Mouse (Mus musculus): Measurements from ENCODE around the gene St3gal6. TPM values are rescaled to one million over a fixed set of nuclear protein-coding genes. Genes with fewer than 3 reads are reported as not detected.

Gene St3gal6
- total and polyA plus RNA-seq, 3 experiments: 4.0 to 8.9 TPM; not detected in 1

Other genes with a start within 250 kb of the St3gal6 start
- gene Dcbld2, start 115.8 kb downstream of the St3gal6 start, total RNA-seq (2012; rRNA removed): 3.0 and 3.5 TPM in 2 replicates
- 1 to 10 TPM in 1 of 2 experiments, not detected in 1; 9.4 TPM for gene Dcbld2, start 115.8 kb downstream of the St3gal6 start, polyA plus RNA-seq (2012; ENCODE audit: insufficient read depth in 1 of 2, insufficient read length in 2 of 2, low read depth in 1 of 2, low replicate concordance in 2 of 2, missing spikeins in 1 of 2)
- gene Gm813, start 92.7 kb upstream of the St3gal6 start, total RNA-seq (2012; rRNA removed): not detected in 2 replicates
- not detected for gene Gm813, start 92.7 kb upstream of the St3gal6 start, polyA plus RNA-seq (2012; ENCODE audit: insufficient read depth in 1 of 2, insufficient read length in 2 of 2, low read depth in 1 of 2, low replicate concordance in 2 of 2, missing spikeins in 1 of 2)
- 4.3 and 7.5 TPM in 2 replicates for gene E330017A01Rik, start 114.5 kb upstream of the St3gal6 start, total RNA-seq (2012; rRNA removed)
- 1 to 10 TPM in 1 of 2 experiments, not detected in 1; 8.2 TPM for gene E330017A01Rik, start 114.5 kb upstream of the St3gal6 start, polyA plus RNA-seq (2012; ENCODE audit: insufficient read depth in 1 of 2, insufficient read length in 2 of 2, low read depth in 1 of 2, low replicate concordance in 2 of 2, missing spikeins in 1 of 2)
- 159 and 204 TPM in 2 replicates for gene Cpox, start 146.0 kb upstream of the St3gal6 start, total RNA-seq (2012; rRNA removed)
- gene Cpox, start 146.0 kb upstream of the St3gal6 start, polyA plus RNA-seq (2012; ENCODE audit: insufficient read depth in 1 of 2, insufficient read length in 2 of 2, low read depth in 1 of 2, low replicate concordance in 2 of 2, missing spikeins in 1 of 2): 100 to 1,000 TPM; 110 to 421 TPM
- gene Gpr15, start 194.8 kb upstream of the St3gal6 start, total RNA-seq (2012; rRNA removed): not detected in 2 replicates
- not detected for gene Gpr15, start 194.8 kb upstream of the St3gal6 start, polyA plus RNA-seq (2012; ENCODE audit: insufficient read depth in 1 of 2, insufficient read length in 2 of 2, low read depth in 1 of 2, low replicate concordance in 2 of 2, missing spikeins in 1 of 2)
- 16.9 and 18.5 TPM in 2 replicates for gene Cldnd1, start 203.7 kb upstream of the St3gal6 start, total RNA-seq (2012; rRNA removed)
- gene Cldnd1, start 203.7 kb upstream of the St3gal6 start, polyA plus RNA-seq (2012; ENCODE audit: insufficient read depth in 1 of 2, insufficient read length in 2 of 2, low read depth in 1 of 2, low replicate concordance in 2 of 2, missing spikeins in 1 of 2): 10 to 100 TPM in 1 of 2 experiments, not detected in 1; 34.3 TPM
- not detected in 2 replicates for gene Olfr172, start 238.9 kb upstream of the St3gal6 start, total RNA-seq (2012; rRNA removed)
- not detected for gene Olfr172, start 238.9 kb upstream of the St3gal6 start, polyA plus RNA-seq (2012; ENCODE audit: insufficient read depth in 1 of 2, insufficient read length in 2 of 2, low read depth in 1 of 2, low replicate concordance in 2 of 2, missing spikeins in 1 of 2)

Data from MEL (cell line).